Mouse (Mus musculus) R1 (cell line): ENCODE data around the gene Ehd1.
A peak's percentile ranks its signal among the peaks of the same experiment; 100 is the strongest.
"Not testable (repeated sequence)": the region's sequence is repeated elsewhere in the genome, so short reads cannot be mapped to it uniquely, and the experiment has no call there.

ENCODE experiments used
- DNase-seq: peaks from one replicate; pipeline ENCODE4 v3.0.0-alpha.2; 2018; ENCODE audit warnings: low read depth, low spot score

The Ehd1 gene

GRCm38 (mm10) chr19:6300402-6300841 is 23.9 kb downstream of the Ehd1 start:
- DNase-seq: no peak

GRCm38 (mm10) chr19:6302114-6302513 is 25.6 kb downstream of the Ehd1 start:
- no peak for DNase-seq

GRCm38 (mm10) chr19:6302522-6302921 is 26.0 kb downstream of the Ehd1 start:
- peak; percentile 57 for DNase-seq

GRCm38 (mm10) chr19:6303831-6304230 is 27.3 kb downstream of the Ehd1 start:
- DNase-seq: no peak

- DNase-seq: peak; percentile 92
Measured at GRCm38 (mm10) chr19:6304787-6305516, 28.4 kb downstream of the Ehd1 start.

- no peak for DNase-seq
Measured at GRCm38 (mm10) chr19:6305517-6306115, 29.1 kb downstream of the Ehd1 start.

- peak; percentile 92 for DNase-seq
Measured at GRCm38 (mm10) chr19:6306137-6306551, 29.6 kb downstream of the Ehd1 start, which contains the start of gene Cdc42bpg. Cdc42bpg (plus strand) TSS chr19:6306456.

GRCm38 (mm10) chr19:6306586-6306985 is 30.1 kb downstream of the Ehd1 start:
- DNase-seq: peak; percentile 89

- no peak for DNase-seq
Measured at GRCm38 (mm10) chr19:6307733-6308531, 31.4 kb downstream of the Ehd1 start.

GRCm38 (mm10) chr19:6310181-6310580 is 33.7 kb downstream of the Ehd1 start:
- DNase-seq: no peak

- not testable (repeated sequence) for DNase-seq
Measured at GRCm38 (mm10) chr19:6311783-6312182, 35.3 kb downstream of the Ehd1 start.

GRCm38 (mm10) chr19:6313796-6314195 is 37.3 kb downstream of the Ehd1 start:
- no peak for DNase-seq

GRCm38 (mm10) chr19:6314513-6314912 is 38.0 kb downstream of the Ehd1 start:
- no peak for DNase-seq

- no peak for DNase-seq
Measured at GRCm38 (mm10) chr19:6315573-6315972, 39.0 kb downstream of the Ehd1 start.

GRCm38 (mm10) chr19:6318145-6318544 is 41.6 kb downstream of the Ehd1 start:
- DNase-seq: no peak

- DNase-seq: peak; percentile 42
Measured at GRCm38 (mm10) chr19:6321358-6321757, 44.8 kb downstream of the Ehd1 start.

- DNase-seq: peak; percentile 94
Measured at GRCm38 (mm10) chr19:6321786-6322621, 45.5 kb downstream of the Ehd1 start.

GRCm38 (mm10) chr19:6324751-6325150 is 48.2 kb downstream of the Ehd1 start:
- DNase-seq: no peak

- no peak for DNase-seq
Measured at GRCm38 (mm10) chr19:6331178-6331577, 54.7 kb downstream of the Ehd1 start.

GRCm38 (mm10) chr19:6331719-6332516 is 55.4 kb downstream of the Ehd1 start:
- DNase-seq: peak; percentile 73
